Mouse (Mus musculus) lung, postnatal 0 days (tissue): ENCODE measurements around the gene Olfr1510.

ENCODE experiments used
- CTCF ChIP-seq: IDR thresholded peaks from 2 replicates; pipeline ENCODE4 v1.5.1; 2016; ENCODE audit warnings: antibody characterized with exemption, mild to moderate bottlenecking
- EP300 ChIP-seq: IDR thresholded peaks from 2 replicates; pipeline ENCODE4 v1.6.1; 2016; ENCODE audit warnings: antibody characterized with exemption, mild to moderate bottlenecking, control low read depth

DNA sequence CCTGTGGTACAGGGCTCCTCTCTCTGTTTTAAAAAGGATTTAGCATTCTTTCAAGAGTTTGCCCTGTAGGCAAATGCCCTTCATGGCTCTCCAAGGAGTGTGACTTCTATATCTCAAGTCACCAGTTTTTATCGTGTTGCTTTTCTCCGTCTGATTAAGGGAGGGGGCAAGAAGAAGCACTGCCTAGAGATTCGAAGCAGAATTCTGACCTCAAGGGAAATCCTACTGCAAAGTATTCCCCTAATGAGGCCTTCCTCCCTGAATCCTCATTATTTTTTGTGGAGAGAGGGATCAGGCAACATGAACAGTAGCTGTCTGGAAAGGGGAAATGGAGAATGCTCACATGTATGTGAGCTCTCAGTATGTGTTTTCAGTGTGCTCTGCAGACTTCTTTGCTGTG lies at the start of gene Olfr1510:
- no peak for TF ChIP-seq CTCF
- TF ChIP-seq EP300, result no peak
